Mouse (Mus musculus) C2C12 (cell line): Measurements from ENCODE around the gene Mrpl44. TPM values are rescaled to one million over a fixed set of nuclear protein-coding genes. Genes with fewer than 3 reads are reported as not detected.

Experiments
- H3K27me3 ChIP-seq: one replicate; pipeline ENCODE4 v1.6.1; 2011; ENCODE audit not compliant: control insufficient read depth, insufficient read depth, insufficient read length
- H3K36me3 ChIP-seq: one replicate; pipeline ENCODE4 v1.6.1; 2011; ENCODE audit not compliant: control insufficient read depth, insufficient read depth
- H3K4me3 ChIP-seq: one replicate; pipeline ENCODE4 v1.5.1; 2011; ENCODE audit warnings: mild to moderate bottlenecking, control low read depth; ENCODE audit not compliant: poor library complexity, insufficient read depth, severe bottlenecking
- H3K79me2 ChIP-seq: one replicate; pipeline ENCODE4 v1.6.1; 2011; ENCODE audit not compliant: control insufficient read depth, insufficient read depth
- H3K79me3 ChIP-seq: one replicate; pipeline ENCODE4 v1.6.1; 2011; ENCODE audit warnings: low read depth, control low read depth
- H3ac ChIP-seq: one replicate; pipeline ENCODE3; 2011; ENCODE audit warnings: low read depth; ENCODE audit not compliant: control insufficient read depth, insufficient read length
- CEBPB ChIP-seq: IDR thresholded peaks from one replicate; pipeline ENCODE4 v1.6.1; 2011; ENCODE audit warnings: low read depth, mild to moderate bottlenecking, control low read depth, moderate library complexity
- CTCF ChIP-seq: IDR thresholded peaks from one replicate; pipeline ENCODE4 v1.5.1; 2011; ENCODE audit not compliant: control insufficient read depth, insufficient read depth, insufficient read length
- FOSL1 ChIP-seq: IDR thresholded peaks from one replicate; pipeline ENCODE4 v1.8.0; 2011; ENCODE audit warnings: mild to moderate bottlenecking, low read length; ENCODE audit not compliant: poor library complexity, insufficient read depth, severe bottlenecking
- MAX ChIP-seq: IDR thresholded peaks from one replicate; pipeline ENCODE4 v1.6.1; 2011; ENCODE audit warnings: mild to moderate bottlenecking, control low read depth
- MYOD1 ChIP-seq: IDR thresholded peaks from one replicate; pipeline ENCODE4 v1.6.1; 2011; ENCODE audit warnings: low read depth; ENCODE audit not compliant: control insufficient read depth, insufficient read length
- MYOG ChIP-seq: IDR thresholded peaks from one replicate; pipeline ENCODE4 v1.6.1; 2011; ENCODE audit not compliant: control insufficient read depth, insufficient read length; ENCODE audit errors: extremely low read depth
- USF1 ChIP-seq: IDR thresholded peaks from one replicate; pipeline ENCODE4 v1.6.1; 2011; ENCODE audit warnings: low read depth, mild to moderate bottlenecking, control low read depth, moderate library complexity
- polyA plus RNA-seq: library from polyadenylated mRNA; unstranded; fragments of >200 nt; fragmentation: generic; extraction: Trizol; gene quantifications from one replicate; pipeline ENCODE4 v1.2.1, GENCODE M21; 2012; ENCODE audit warnings: missing spikeins

Gene Mrpl44
- polyA plus RNA-seq, 1 experiment: 22.8 TPM

GRCm38 (mm10) chr1:79743385-79743784 lies 32.4 kb upstream of the Mrpl44 start:
- Histone ChIP-seq H3K27me3 (no peaks in the 10 kb centered on the region), H3K79me3 (no peaks in the 10 kb centered on the region), H3K36me3 (peaks cover 2% of the 10 kb centered on the region), H3K79me2 (peaks cover 9% of the 10 kb centered on the region), H3ac (no peak overlapping the region), H3K4me3 (no peak overlapping the region)
- no peak for TF ChIP-seq CTCF
- TF ChIP-seq MYOD1: no peak
- no peak for TF ChIP-seq FOSL1
- no peak for TF ChIP-seq MYOG
- TF ChIP-seq MAX: no peak
- no peak for TF ChIP-seq CEBPB
- no peak for TF ChIP-seq USF1

- no peak for TF ChIP-seq MAX
- TF ChIP-seq CTCF: no peak
- no peak for TF ChIP-seq MYOG
- no peak for TF ChIP-seq FOSL1
- TF ChIP-seq MYOD1: no peak
- TF ChIP-seq CEBPB: no peak
- TF ChIP-seq USF1: no peak
- Histone ChIP-seq H3K4me3 (no peak overlapping the region), H3K36me3 (no peaks in the 10 kb centered on the region), H3K79me3 (peaks cover 5% of the 10 kb centered on the region), H3ac (no peak overlapping the region), H3K27me3 (no peaks in the 10 kb centered on the region), H3K79me2 (peaks cover 17% of the 10 kb centered on the region)
Observed at GRCm38 (mm10) chr1:79746056-79746455, 29.8 kb upstream of the Mrpl44 start.

- Histone ChIP-seq H3K36me3 (no peaks in the 10 kb centered on the region), H3ac (no peak overlapping the region), H3K27me3 (no peaks in the 10 kb centered on the region), H3K79me2 (peaks cover 33% of the 10 kb centered on the region), H3K4me3 (no peak overlapping the region), H3K79me3 (peaks cover 12% of the 10 kb centered on the region)
- TF ChIP-seq FOSL1: no peak
- no peak for TF ChIP-seq MYOD1
- no peak for TF ChIP-seq CTCF
- no peak for TF ChIP-seq MYOG
- TF ChIP-seq USF1: no peak
- no peak for TF ChIP-seq MAX
- TF ChIP-seq CEBPB: no peak
Observed at GRCm38 (mm10) chr1:79751186-79751585, 24.6 kb upstream of the Mrpl44 start.

- peaks cover 42% of the 10 kb centered on the region for H3K79me2 ChIP-seq
- no peak overlapping the region for H3K4me3 ChIP-seq
- TF ChIP-seq MAX (no peak), MYOD1 (no peak), USF1 (no peak)
Observed at GRCm38 (mm10) chr1:79752015-79752695, 23.7 kb upstream of the Mrpl44 start.

GRCm38 (mm10) chr1:79752714-79753340 lies 23.0 kb upstream of the Mrpl44 start:
- TF ChIP-seq CTCF: no peak
- TF ChIP-seq MAX: no peak
- no peak for TF ChIP-seq FOSL1
- TF ChIP-seq MYOG: no peak
- TF ChIP-seq MYOD1: no peak
- no peak for TF ChIP-seq CEBPB
- no peak for TF ChIP-seq USF1
- Histone ChIP-seq H3K4me3 (no peak overlapping the region), H3K36me3 (no peaks in the 10 kb centered on the region), H3K79me2 (peaks cover 49% of the 10 kb centered on the region), H3K79me3 (peaks cover 16% of the 10 kb centered on the region), H3K27me3 (no peaks in the 10 kb centered on the region), H3ac (no peak overlapping the region)

More at GRCm38 (mm10) chr1:79752015-79752695, 23.7 kb upstream of the Mrpl44 start:
- no peak overlapping the region for H3ac ChIP-seq
- H3K27me3 ChIP-seq: no peaks in the 10 kb centered on the region
- H3K36me3 ChIP-seq: no peaks in the 10 kb centered on the region
- H3K79me3 ChIP-seq: peaks cover 16% of the 10 kb centered on the region

GRCm38 (mm10) chr1:79753456-79753855 lies 22.4 kb upstream of the Mrpl44 start:
- H3K36me3 ChIP-seq: no peaks in the 10 kb centered on the region

More at GRCm38 (mm10) chr1:79753456-79753855, 22.4 kb upstream of the Mrpl44 start:
- TF ChIP-seq FOSL1 (no peak), MYOG (no peak), MAX (no peak), MYOD1 (no peak), CEBPB (no peak), CTCF (no peak), USF1 (no peak)
- peaks cover 16% of the 10 kb centered on the region for H3K79me3 ChIP-seq
- no peaks in the 10 kb centered on the region for H3K27me3 ChIP-seq
- no peak overlapping the region for H3ac ChIP-seq
- peaks cover 52% of the 10 kb centered on the region for H3K79me2 ChIP-seq
- H3K4me3 ChIP-seq: no peak overlapping the region
